ENCODE assay signal across 19 mouse cellular contexts in genomic region chr14:26528296-26528695, GRCm38 (mm10).
"Had no signal": no experiment of that assay in that cellular context is flagged by ENCODE, and none has a peak within 500 bp of the region (broad histone marks: within the 10 kb centered on the region; RNA-seq: fewer than 3 reads in every experiment).

No protein-coding gene starts in this region.

- H3K4me3 ChIP-seq: liver, embryonic 12.5 days; midbrain, embryonic 10.5 days; midbrain, embryonic 12.5 days; myocyte; neural tube, embryonic 13.5 days; neural tube, embryonic 15.5 days; stomach, embryonic 15.5 days had no signal

- DNase-seq: lung, adult 18-20 months; lung, embryonic 14.5 days; lung, postnatal 4 days; midbrain, embryonic 14.5 days; right cerebral cortex, postnatal 14 days; spleen, adult 18-20 months; thymus, adult 2 months; thymus, postnatal 25 days; thymus, postnatal 4 days had no signal

- H3K27me3 ChIP-seq: liver, embryonic 12.5 days; midbrain, embryonic 12.5 days; neural tube, embryonic 13.5 days; neural tube, embryonic 15.5 days; stomach, embryonic 15.5 days had no signal

- H3K4me2 ChIP-seq: liver, embryonic 12.5 days; lung, embryonic 14.5 days; midbrain, embryonic 12.5 days; neural tube, embryonic 13.5 days; neural tube, embryonic 15.5 days; stomach, embryonic 15.5 days had no signal

- H3K9ac ChIP-seq: liver, embryonic 12.5 days; liver, embryonic 14.5 days; lung, embryonic 14.5 days; midbrain, embryonic 12.5 days; neural tube, embryonic 13.5 days; neural tube, embryonic 15.5 days; stomach, embryonic 15.5 days had no signal

- H3K9me3 ChIP-seq: liver, embryonic 12.5 days; midbrain, embryonic 10.5 days; midbrain, embryonic 12.5 days; neural tube, embryonic 13.5 days; neural tube, embryonic 15.5 days; stomach, embryonic 15.5 days had no signal

- H3K36me3 ChIP-seq: neural tube, embryonic 15.5 days; stomach, embryonic 15.5 days had no signal

- ATAC-seq: liver, embryonic 12.5 days; midbrain, embryonic 16.5 days had no signal

- H3K27ac ChIP-seq: liver, embryonic 12.5 days; liver, embryonic 14.5 days; midbrain, embryonic 10.5 days; midbrain, embryonic 12.5 days; neural tube, embryonic 13.5 days; neural tube, embryonic 15.5 days; stomach, embryonic 15.5 days; stomach, postnatal 0 days had no signal
